Mouse (Mus musculus): ENCODE measurements around the gene Auts2.

DNA sequence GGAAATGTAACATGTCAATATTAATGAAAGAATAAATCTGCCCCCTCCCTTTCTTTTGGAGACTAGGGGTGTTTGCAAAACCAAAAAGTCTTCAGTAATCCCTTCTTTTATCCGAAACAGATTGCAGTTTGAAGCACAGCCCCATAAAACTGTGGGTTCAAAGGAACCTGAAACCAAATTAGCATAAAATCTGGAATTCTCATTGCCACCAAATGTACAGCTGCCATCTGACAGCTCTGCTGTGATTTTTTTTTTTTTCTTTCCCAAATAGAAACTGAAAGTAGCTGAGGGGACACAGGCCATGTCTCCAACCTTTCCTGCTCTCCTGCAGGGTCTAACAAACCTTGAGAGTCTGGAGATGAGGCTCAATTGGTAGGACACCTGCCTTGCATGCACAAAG lies 996.7 kb downstream of the Auts2 start:
- TF ChIP-seq MAFK (IDR thresholded peaks at IDR 0.05; ENCODE audit: insufficient read depth, low read depth, low read length) (no peak), ZNF384 (IDR thresholded peaks at IDR 0.05; ENCODE audit: low read depth, low read length) (no peak), ZC3H11A (IDR thresholded peaks at IDR 0.05; ENCODE audit: borderline replicate concordance, low read depth, low read length) (no peak), CHD2 (IDR thresholded peaks at IDR 0.05; ENCODE audit: low read depth, low read length) (no peak), HCFC1 (IDR thresholded peaks at IDR 0.05; ENCODE audit: borderline replicate concordance, insufficient read depth, low read length) (no peak)
